Mouse (Mus musculus) erythroblast, embryonic 14.5 days (primary cell): ENCODE results near the gene Dock10.

Experiments
- GATA1 ChIP-seq: IDR thresholded peaks from 2 replicates; pipeline ENCODE4 v1.6.1; 2012; ENCODE audit warnings: low read length, inconsistent platforms, mixed read lengths
- TAL1 ChIP-seq: IDR thresholded peaks from 3 replicates; pipeline ENCODE4 v1.6.1; 2012; ENCODE audit warnings: low read length, inconsistent platforms, mixed read lengths

- no peak for TF ChIP-seq GATA1
- TF ChIP-seq TAL1 = no peak
Observed at GRCm38 (mm10) chr1:80451914-80452549, 306.3 kb downstream of the Dock10 start.
